Mouse (Mus musculus) heart, adult 18-20 months (tissue): ENCODE data around the gene Il1r1. TPM values are rescaled to one million over a fixed set of nuclear protein-coding genes. Genes with fewer than 3 reads are reported as not detected.
A peak's percentile ranks its signal among the peaks of the same experiment; 100 is the strongest.
"Not testable (repeated sequence)": the region's sequence is repeated elsewhere in the genome, so short reads cannot be mapped to it uniquely, and the experiment has no call there.

Experiments used
- DNase-seq, 2 experiments: peaks; one replicate each; pipeline ENCODE4 v3.0.0; 2021 to 2022; ENCODE audit warnings: mixed read lengths in 1 of 2
- total RNA-seq, 2 experiments: library from RNA; stranded (reverse); gene quantifications; 2 replicates each; pipeline ENCODE4 v1.2.3; 2021

The Il1r1 gene
- total RNA-seq, 2 experiments from 2014 or later, result 5.6 to 6.3 TPM

- DNase-seq, result no peak
Measured at GRCm38 (mm10) chr1:40271486-40272055, 46.7 kb downstream of the Il1r1 start.

DNA sequence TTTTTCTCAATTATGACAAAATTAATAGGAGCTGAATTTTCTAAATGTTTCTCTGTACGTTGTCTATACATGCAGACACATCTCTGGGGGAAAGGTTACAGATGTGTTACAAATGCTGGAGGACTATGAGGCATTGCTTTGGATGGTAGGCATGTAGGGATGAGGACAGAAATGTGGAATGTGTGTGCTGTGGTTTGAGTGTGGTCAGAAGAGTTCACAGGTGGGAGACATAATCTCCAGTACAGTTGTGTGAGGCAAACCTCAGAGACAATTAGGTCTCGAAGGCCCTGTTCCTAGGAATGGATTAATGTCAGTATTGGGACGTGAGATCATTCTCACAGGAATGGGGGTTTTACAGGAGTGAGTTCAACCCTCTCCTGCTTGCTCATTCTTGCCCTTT, 47.3 kb downstream of the Il1r1 start:
- no peak for DNase-seq

DNA sequence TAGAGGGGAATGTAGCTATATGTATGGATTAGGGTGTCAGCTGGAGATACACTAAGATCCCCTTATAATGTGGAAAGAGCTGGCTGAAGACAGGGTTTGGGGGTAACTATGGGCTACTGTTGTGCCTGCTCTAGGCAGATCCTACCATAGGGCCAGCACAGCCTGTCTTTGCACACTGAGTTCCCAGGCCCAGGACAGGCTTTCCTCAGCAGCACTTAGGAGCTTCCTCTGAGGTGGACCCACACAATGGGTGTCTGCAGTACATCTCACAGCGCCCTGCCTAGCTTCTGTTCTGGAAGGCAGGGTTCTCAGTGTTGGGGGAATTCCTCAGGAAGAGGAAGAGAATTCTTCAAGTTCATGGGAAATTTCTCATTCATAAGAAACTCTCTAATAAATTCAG, 48.6 kb downstream of the Il1r1 start:
- DNase-seq, result peak in 1 of 2 experiments; percentile 40

DNA sequence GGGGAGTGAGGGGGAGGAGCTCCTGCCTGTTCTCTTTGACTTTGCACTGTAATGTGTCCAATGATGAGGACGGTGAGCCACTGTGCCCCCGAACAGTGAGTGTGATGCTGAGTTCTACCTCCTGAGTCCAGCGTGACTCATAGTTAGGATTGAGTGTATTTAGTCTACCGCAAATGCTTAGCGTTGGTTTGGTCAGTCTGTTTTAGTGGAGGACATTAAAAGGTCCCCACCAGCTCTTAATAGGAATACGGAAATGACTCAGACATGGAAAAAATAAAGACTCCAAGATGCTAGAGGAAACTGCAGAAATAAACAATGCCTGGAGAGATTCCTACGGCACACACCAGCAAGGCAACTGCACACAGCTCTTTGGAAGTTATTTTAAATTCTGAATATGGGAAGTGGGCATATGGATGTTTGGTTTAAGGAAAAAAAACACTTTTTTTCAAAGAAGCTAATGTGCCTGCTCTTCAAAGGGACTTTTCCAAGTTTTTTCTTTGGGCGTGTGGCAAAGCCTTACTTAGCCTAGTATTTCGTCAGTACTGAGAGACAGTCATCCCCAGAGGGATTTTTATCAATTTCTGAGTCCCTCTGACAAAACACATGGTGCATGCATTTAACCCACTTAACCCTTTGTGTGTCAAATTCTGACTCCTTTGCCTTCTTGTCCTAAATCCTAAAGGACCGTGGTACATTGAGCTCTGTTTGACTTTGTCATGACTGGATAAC, 50.6 kb downstream of the Il1r1 start:
- DNase-seq, result peak in 1 of 2 experiments; percentile 40

GRCm38 (mm10) chr1:40277944-40278343, 53.1 kb downstream of the Il1r1 start:
- no peak for DNase-seq

- no peak for DNase-seq
Measured at GRCm38 (mm10) chr1:40278720-40279119, 53.8 kb downstream of the Il1r1 start.

- no peak for DNase-seq
Measured at GRCm38 (mm10) chr1:40279182-40279743, 54.4 kb downstream of the Il1r1 start.

- no peak for DNase-seq
Measured at GRCm38 (mm10) chr1:40281950-40282349, 57.1 kb downstream of the Il1r1 start.

GRCm38 (mm10) chr1:40282394-40282793, 57.5 kb downstream of the Il1r1 start:
- no peak for DNase-seq

GRCm38 (mm10) chr1:40283995-40284394, 59.1 kb downstream of the Il1r1 start:
- no peak for DNase-seq

DNA sequence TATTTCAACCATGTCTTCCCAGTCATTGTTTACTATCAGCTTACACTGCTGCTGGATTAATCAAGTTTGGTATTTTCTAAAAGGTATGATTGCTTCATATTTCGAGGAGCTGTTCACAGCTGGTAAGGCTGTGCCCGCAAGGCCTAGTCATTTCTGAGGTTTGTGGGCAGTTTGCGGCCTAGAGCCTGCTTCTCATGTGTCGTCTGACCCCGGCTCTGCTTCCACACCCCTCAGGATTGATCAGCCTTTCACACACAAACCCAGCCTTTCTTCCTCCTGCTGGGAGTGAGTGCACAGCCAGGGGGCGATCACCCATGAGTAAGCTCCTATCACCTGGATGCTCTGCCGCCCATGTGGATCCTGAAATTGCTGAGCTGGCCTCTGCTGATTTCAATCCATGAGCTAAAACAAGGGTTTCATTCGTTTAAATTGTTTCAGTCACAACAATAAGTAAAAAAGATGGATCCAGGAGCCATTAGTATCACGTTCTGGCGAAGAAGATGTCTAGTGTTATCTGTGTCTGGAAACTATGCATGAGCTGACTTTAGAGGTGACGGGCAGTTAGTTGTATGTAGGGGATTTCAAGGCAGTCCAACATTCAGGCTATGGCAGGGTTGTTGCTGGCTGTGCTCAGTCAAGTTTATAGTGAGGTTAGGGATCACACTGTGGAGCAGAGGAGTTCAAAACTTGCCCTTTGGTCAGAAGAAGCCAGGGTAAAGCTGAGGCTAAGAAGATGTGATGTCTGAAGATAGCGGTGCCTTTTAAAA, 65.8 kb downstream of the Il1r1 start:
- DNase-seq, result no peak

DNA sequence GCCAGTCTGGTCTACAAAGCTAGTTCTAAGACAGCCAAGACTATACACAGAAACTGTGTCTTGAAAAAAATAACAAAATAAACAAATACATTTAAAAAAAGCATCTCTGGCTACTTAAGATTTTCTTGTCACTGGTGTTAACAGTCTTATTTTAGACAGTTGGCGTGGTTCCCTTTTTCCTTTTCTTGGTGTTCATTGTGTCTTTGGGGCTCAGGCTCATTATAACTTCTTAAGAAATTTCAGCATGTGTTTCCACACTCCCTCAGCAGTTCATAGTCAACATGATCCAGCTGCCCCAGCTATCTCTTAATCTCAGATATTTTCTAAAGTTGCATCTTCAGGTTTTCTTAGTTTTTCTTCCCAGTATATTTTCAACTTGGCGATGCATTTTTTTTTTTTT, 67.4 kb downstream of the Il1r1 start:
- DNase-seq, result no peak

DNA sequence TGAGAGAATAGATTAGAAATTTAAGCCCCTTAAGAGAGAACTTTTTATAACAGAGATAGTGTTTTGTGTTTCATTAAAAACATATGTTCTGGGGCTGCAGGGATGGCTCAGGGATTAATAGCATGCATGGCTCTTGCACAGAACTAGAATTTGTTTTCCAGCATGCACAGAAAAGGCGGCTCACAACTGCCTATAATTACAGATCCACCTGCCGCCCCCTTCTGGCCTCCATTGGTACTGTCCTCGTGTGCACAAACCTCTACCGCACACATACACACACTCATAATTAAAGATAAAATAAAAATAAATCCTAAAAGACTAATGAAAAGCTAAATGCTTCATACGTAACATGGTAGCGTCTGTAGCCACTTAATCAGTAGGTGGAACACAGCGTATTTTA, 69.0 kb downstream of the Il1r1 start:
- DNase-seq, result no peak

DNA sequence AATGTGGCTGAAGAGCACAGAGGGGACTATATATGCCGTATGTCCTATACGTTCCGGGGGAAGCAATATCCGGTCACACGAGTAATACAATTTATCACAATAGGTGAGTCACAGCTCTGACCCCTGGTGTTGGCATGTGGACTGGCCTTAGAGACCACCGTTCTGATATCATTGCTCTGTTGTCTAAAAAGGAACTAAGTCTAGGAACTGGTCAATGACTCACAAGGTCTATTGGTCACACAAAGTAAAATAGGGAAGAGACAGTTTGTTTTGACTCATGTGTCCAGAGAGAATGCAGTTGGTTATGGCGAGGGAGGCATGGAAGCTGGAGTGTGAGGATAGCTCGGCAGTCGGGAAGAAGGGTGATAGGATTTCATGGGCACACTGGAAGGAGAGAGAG, 69.9 kb downstream of the Il1r1 start:
- DNase-seq, result no peak

DNA sequence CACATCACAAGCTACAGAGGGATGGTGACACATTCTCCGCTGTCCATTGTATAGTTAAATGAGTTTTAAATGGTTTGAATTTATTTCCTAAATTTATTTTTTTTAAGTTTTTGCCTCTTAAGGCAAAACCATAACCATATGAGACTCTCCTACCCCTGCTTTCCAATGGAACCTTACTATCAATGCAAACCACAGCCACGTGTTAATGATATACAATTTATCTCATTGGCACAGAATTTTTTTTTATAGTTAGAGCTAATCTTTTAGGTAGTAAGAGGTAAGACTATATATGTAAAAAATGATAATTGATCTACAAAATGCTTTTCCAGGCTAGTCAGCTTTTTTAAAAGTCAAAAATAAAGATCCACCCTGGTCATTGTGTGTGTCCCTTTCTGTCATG, 73.2 kb downstream of the Il1r1 start:
- DNase-seq, result no peak

DNA sequence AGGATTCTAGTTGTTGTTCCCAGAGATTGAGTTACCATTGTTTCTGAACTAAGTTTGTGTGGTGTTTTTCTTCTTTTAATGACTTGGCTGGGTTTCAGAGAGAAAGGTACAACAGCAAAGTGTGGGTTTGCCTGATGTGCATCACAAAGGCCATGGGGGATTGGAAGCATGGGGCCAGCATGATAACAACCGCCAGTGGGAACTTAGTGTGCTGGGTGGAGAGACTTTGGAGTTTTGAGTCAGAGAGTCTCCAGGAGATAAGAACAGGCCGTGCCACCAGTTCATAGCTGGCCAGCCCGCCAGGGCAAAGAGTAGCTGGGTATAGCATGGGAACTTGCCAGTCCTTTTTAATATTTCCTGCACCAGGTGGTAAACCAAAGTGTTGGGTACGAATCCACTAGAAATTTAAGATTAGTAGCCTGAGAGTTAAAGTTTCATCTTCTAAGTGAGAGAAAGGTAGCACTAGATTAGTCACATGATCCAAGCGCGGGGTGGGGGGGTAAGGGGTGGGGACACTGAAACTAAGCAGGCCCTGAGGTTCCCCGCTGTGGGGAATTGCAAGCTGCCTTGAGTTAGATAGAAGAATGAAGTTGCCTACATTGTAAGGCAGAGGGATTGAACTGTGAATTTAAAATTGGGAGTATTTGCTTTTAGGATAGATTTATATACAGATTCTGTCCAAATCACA, 78.4 kb downstream of the Il1r1 start:
- DNase-seq, result no peak

- not testable (repeated sequence) for DNase-seq
Measured at GRCm38 (mm10) chr1:40304321-40304720, 79.4 kb downstream of the Il1r1 start.

DNA sequence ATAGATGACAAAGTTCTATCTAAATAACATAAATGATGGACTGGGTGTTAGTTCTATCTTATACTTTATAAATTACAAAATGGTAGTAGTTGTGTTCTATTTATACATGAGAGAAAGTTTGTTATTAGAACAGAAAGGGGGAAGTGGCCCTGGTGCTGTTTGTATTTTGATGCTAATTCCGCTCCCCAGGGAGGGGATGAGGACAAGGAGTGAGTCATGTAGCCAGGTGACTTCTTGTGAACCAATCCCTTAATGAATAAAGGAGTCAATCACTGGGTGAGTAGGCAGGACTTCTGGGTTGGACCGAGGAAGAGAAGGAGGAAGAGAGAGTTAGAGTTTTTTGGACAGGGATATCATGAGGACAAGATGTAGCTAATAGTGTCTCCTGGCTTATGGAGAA, 81.2 kb downstream of the Il1r1 start:
- no peak for DNase-seq

DNA sequence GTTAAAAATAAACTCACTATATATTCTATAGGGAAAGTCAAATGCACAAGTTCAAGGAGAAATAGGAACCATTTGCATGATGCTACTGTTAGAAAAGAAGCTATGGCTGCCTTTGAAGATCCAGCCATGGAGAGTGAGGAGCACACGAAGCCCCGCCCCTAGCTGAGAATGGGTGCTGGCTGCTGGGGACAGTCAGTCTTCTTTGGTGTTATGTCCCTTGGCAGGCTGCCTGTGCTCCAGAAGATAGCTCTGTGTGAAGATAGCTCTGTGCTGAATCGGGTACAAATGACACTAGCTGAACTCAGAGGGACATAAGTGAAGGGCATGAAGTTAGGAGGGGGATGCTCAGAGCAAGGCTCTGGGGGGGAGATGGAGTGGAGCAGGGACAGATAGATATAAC, 86.2 kb downstream of the Il1r1 start:
- DNase-seq, result peak in 1 of 2 experiments; percentile 29

GRCm38 (mm10) chr1:40311625-40312024, 86.7 kb downstream of the Il1r1 start:
- no peak for DNase-seq

- no peak for DNase-seq
Measured at GRCm38 (mm10) chr1:40314016-40314415, 89.1 kb downstream of the Il1r1 start.

GRCm38 (mm10) chr1:40317657-40318056, 92.8 kb downstream of the Il1r1 start:
- DNase-seq, result no peak
